Mouse (Mus musculus) midbrain, embryonic 13.5 days (tissue): ENCODE measurements at regions not wholly inside any gene's neighbourhood (a gene's known extent, or its start where the extent isn't known, plus 50 kb on each side); places are given as distances from the start of the nearest gene placed in this dataset.

ENCODE experiments used
- ATAC-seq: fragments of 200-750 bp; cut with Nextera tagmentation; 2 replicates; pipeline ENCODE4 v1.8.0; 2017; ENCODE audit warnings: mild to moderate bottlenecking, moderate TSS enrichment, moderate library complexity
- H3K27ac ChIP-seq: fragments of 300-500 bp; sonication (generic); 2 replicates; pipeline ENCODE4 v1.5.1; 2015; ENCODE audit warnings: inconsistent platforms, mild to moderate bottlenecking, moderate library complexity
- H3K27me3 ChIP-seq: fragments of 300-500 bp; sonication (generic); 2 replicates; pipeline ENCODE4 v1.6.1; 2015; ENCODE audit warnings: mild to moderate bottlenecking, inconsistent platforms
- H3K36me3 ChIP-seq: fragments of 300-500 bp; sonication (generic); 2 replicates; pipeline ENCODE4 v1.6.1; 2015; ENCODE audit warnings: mild to moderate bottlenecking, inconsistent platforms
- H3K4me1 ChIP-seq: fragments of 300-500 bp; sonication (generic); replicated peaks from 2 replicates; pipeline ENCODE4 v1.6.1; 2015; ENCODE audit warnings: inconsistent platforms
- H3K4me2 ChIP-seq: fragments of 300-500 bp; sonication (generic); replicated peaks from 2 replicates; pipeline ENCODE4 v1.6.1; 2015; ENCODE audit warnings: moderate library complexity, mild to moderate bottlenecking, inconsistent platforms
- H3K4me3 ChIP-seq: fragments of 300-500 bp; sonication (generic); replicated peaks from 2 replicates; pipeline ENCODE4 v1.5.1; 2015; ENCODE audit warnings: mild to moderate bottlenecking, inconsistent platforms
- H3K9ac ChIP-seq: fragments of 300-500 bp; sonication (generic); replicated peaks from 2 replicates; pipeline ENCODE4 v1.6.1; 2015; ENCODE audit warnings: mild to moderate bottlenecking, inconsistent platforms
- H3K9me3 ChIP-seq: fragments of 300-500 bp; sonication (generic); 2 replicates; pipeline ENCODE4 v1.6.1; 2016; ENCODE audit warnings: mild to moderate bottlenecking, inconsistent platforms
- WGBS: fragments of 180-500 bp; shearing (Covaris S2); methylation state at CpG from one replicate; pipeline ENCODE4 v1.1.7; 2015; 5-methylcytosine and 5-hydroxymethylcytosine counted together

DNA sequence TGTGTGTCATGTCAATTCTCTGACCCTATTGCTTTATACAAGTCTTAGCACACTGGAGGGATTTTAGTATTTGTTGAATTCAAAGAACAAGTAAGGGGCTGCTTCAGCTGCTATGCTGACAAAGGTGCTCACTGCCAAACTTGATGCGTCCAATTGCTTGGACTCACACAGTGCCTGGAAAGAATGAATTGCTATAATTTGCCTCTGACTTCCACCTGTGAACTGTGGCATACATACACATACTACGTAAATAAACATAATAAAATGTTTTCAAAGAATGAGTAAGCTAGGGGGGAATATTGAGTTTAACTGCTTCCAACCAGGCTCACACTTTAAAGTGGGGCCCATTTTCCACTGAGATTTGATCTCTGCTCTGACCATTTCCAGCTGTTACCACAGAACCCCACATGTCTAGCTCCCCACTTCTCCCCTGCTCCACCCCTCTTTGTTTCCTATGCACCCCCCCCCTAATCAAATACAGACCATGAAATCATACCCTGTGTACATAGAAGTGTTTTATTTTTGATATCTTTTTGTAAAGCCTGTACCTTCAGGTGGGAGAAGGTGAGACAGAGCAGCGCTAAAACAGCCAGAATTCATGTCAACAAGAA lies 143.4 kb upstream of the Rarb start:
- Histone ChIP-seq H3K36me3 (no peaks in the 10 kb centered on the region), H3K27ac (no peak overlapping the region), H3K9me3 (no peaks in the 10 kb centered on the region), H3K4me2 (no peak overlapping the region), H3K4me3 (no peak overlapping the region), H3K9ac (no peak overlapping the region), H3K4me1 (no peaks in the 10 kb centered on the region), H3K27me3 (no peaks in the 10 kb centered on the region)
- ATAC-seq: no peak
- WGBS: 88% methylated on average over 3 of the region's 3 CpGs

DNA sequence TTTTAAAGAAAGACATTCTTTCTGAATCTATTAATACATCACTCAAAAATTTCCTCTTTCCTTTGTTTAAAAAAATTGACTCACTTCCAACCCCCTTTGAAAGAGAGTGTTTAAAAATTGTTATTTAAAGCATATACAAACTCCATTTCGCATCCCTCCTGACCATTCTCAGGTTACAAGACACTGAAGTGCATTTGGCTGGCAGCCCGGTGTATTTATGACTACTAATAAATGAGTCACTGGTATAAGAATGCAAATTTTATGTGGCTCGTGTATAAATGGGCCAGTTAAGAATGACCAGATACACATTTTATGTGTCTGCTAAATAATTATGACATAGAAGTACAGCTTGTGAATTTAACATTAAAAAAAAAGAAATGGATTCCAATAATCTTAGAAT lies 138.8 kb upstream of the Rarb start:
- no peaks in the 10 kb centered on the region for H3K9me3 ChIP-seq
- no peaks in the 10 kb centered on the region for H3K36me3 ChIP-seq
- no peaks in the 10 kb centered on the region for H3K4me1 ChIP-seq
- H3K27ac ChIP-seq: no peak overlapping the region
- ATAC-seq: no peak
- H3K9ac ChIP-seq: no peak overlapping the region
- WGBS: 70% methylated on average over 3 of the region's 3 CpGs
- no peak overlapping the region for H3K4me2 ChIP-seq
- H3K4me3 ChIP-seq: no peak overlapping the region
- H3K27me3 ChIP-seq: no peaks in the 10 kb centered on the region

DNA sequence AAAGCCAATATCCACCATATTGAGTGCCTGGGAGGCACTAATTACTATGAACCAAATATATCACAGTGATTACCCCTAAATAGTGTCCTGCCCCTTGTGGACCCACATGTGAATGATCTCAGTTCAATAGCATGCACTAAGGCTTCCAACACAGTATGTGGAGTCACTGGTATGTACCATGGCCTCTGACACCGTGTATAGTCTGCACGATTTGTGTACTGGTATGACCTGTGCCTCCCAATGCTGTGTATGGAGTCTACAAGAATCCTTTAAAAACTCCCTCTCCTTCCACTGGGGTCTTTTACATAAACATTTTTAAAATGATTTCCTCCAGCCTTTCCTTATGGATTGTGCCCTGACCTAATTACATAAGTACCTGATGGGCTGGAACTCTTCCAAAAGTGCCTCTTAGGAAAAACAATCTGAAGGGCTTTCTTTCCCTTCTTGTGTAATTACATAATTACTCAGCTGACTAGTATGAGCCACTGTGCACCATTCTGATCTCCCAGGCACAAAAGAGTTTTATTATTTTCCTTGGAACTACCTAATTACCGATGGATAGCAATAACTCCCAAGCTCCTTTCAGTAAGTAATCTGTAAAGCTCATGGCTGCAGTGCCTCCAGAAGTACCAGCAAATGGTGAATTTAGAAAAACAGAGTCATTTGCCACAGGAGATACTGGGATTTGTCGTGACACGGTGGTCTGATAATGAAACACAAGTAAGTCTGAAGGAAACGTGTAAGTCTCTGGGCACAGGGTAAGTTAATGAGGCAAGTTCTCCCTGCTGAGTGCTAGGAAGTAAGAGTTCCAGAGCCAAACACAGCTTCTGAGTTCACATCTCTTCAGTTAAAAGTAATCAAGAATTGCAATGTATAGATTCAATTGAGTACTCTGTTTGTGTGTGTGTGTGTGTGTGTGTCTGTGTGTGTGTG lies 135.8 kb upstream of the Rarb start:
- Histone ChIP-seq H3K36me3 (no peaks in the 10 kb centered on the region), H3K9me3 (no peaks in the 10 kb centered on the region), H3K4me1 (no peaks in the 10 kb centered on the region), H3K4me2 (no peak overlapping the region), H3K9ac (no peak overlapping the region), H3K27me3 (no peaks in the 10 kb centered on the region), H3K4me3 (no peak overlapping the region), H3K27ac (no peak overlapping the region)
- WGBS: 79% methylated on average over 6 of the region's 6 CpGs
- ATAC-seq: no peak

DNA sequence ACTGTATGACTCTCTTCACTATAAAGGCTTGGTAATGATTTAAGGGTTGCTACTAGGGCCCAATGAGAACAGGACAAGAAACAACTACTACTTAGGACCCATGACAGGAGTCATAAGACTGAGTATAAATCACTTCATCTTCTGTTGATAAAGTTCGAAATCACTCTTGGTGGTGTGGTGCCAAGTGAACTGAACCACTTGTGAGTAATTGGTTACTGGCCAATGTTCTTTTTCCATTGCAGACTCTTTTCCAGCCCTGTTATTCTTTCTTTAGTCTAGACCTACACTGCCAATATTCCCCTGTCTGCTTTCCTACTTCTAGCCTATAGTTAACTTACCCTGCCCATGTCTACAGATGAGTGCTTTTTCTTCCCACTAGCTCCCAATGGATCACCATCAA lies 129.8 kb upstream of the Rarb start:
- WGBS: 87% methylated on average over 1 of the region's 1 CpGs
- H3K36me3 ChIP-seq: no peaks in the 10 kb centered on the region
- no peak overlapping the region for H3K4me2 ChIP-seq
- no peak overlapping the region for H3K9ac ChIP-seq
- no peaks in the 10 kb centered on the region for H3K27me3 ChIP-seq
- H3K4me3 ChIP-seq: no peak overlapping the region
- no peak for ATAC-seq
- no peaks in the 10 kb centered on the region for H3K4me1 ChIP-seq
- H3K27ac ChIP-seq: no peak overlapping the region
- no peaks in the 10 kb centered on the region for H3K9me3 ChIP-seq

DNA sequence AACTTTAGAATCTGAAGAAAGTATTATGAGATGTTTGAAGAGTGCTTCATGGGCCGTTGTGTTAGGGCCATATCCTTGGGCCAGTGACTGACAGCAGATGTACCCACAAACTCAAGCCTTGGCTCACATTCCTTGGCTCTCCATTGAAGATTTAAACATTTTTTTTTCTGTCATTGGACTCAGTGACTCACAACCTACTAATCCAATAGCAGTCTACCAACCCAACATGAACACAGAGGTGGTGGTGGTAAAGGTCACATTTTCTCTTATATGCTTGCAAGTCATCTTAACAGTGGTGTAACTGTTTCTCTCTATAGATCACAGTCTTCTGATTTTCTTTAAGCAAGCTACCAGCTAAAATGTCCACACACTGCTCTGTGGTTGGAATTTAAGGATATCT lies 125.5 kb upstream of the Rarb start:
- Histone ChIP-seq H3K27me3 (no peaks in the 10 kb centered on the region), H3K4me2 (no peak overlapping the region), H3K4me3 (no peak overlapping the region), H3K27ac (no peak overlapping the region), H3K9ac (no peak overlapping the region), H3K9me3 (no peaks in the 10 kb centered on the region), H3K4me1 (no peaks in the 10 kb centered on the region), H3K36me3 (no peaks in the 10 kb centered on the region)
- 91% methylated on average over 1 of the region's 1 CpGs for WGBS
- no peak for ATAC-seq

DNA sequence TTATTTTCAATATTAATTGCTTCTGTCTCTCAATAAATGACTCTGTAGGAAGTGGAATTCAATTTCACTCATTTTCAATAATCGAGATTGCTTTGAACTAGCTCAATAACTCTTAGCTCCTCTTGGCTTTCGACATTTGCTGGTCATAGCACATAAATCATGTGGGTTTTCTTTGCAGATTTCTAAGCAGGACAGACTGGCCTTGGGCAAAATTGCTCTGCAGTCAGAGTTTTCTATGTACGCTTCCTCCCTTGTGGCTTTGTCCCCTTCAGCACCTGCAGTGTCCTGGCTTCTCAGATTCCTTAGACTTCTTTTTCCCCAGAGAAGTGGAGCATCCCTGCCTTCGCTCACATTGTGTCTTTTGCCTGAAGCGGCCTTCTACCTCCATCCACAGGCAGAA lies 124.6 kb upstream of the Rarb start:
- no peaks in the 10 kb centered on the region for H3K27me3 ChIP-seq
- 85% methylated on average over 5 of the region's 5 CpGs for WGBS
- no peak overlapping the region for H3K4me2 ChIP-seq

DNA sequence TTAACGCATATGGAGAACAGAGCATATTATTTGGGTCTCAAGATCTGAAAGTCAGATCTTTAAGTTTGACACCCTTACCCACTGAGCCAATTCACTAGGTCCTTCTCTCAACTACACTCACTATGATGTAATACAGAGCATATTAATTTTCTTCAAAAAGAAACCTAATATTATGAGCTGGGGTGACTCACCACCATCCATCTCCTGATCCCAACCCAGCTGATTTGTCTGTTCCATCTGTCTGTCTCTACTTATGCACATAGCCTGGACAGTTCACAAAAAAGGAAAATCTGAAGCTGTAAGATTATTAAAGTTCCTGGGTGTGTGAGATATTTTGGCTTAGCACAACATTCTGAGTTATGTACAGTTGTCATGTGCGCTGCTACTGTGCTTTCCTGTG lies 108.2 kb upstream of the Rarb start:
- ATAC-seq: no peak
- WGBS: 95% methylated on average over 2 of the region's 2 CpGs
- H3K9me3 ChIP-seq: no peaks in the 10 kb centered on the region

More for the DNA sequence above, 124.6 kb upstream of the Rarb start:
- H3K4me3 ChIP-seq: no peak overlapping the region
- no peaks in the 10 kb centered on the region for H3K9me3 ChIP-seq
- H3K9ac ChIP-seq: no peak overlapping the region
- no peaks in the 10 kb centered on the region for H3K4me1 ChIP-seq
- ATAC-seq: no peak
- H3K27ac ChIP-seq: no peak overlapping the region
- no peaks in the 10 kb centered on the region for H3K36me3 ChIP-seq

DNA sequence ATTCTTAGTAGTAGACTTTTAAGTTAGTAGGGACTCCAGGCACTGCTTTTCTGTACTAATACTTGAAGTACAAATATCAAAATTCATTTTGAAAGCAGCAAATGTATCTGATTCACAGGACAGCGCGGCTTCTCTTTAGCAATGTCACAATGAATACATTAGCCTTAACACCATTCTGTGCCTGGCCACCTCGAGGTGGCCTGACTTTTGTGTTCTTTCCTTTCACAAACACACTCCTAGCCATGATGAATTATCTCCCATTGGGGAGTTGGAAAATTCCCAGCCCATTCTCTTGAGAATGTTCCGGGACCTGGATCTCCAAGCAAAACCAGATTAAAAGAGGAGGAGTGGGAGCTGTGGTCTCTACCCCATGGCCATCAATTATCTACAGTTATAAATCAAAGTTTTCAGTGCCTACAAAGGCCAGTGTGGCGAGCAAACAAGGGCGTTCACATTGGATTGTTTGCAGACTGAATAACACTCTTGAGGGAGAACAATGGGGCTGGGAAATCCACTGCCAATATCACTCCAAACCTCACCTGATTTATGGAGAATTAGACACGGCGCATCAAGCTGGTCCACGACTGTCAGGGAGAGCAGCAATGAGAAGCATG lies 82.7 kb upstream of the Rarb start:
- H3K4me1 ChIP-seq: no peaks in the 10 kb centered on the region; the same call in 1 of the 2 replicates
- no peaks in the 10 kb centered on the region for H3K9me3 ChIP-seq
- H3K4me3 ChIP-seq: no peak overlapping the region
- no peaks in the 10 kb centered on the region for H3K27me3 ChIP-seq
- no peaks in the 10 kb centered on the region for H3K36me3 ChIP-seq
- WGBS: 71% methylated on average over 9 of the region's 9 CpGs
- H3K9ac ChIP-seq: no peak overlapping the region
- no peak for ATAC-seq
- no peak overlapping the region for H3K4me2 ChIP-seq
- no peak overlapping the region for H3K27ac ChIP-seq

More for the DNA sequence above, 108.2 kb upstream of the Rarb start:
- Histone ChIP-seq H3K9ac (no peak overlapping the region), H3K36me3 (no peaks in the 10 kb centered on the region), H3K4me1 (no peaks in the 10 kb centered on the region), H3K27me3 (no peaks in the 10 kb centered on the region), H3K4me3 (no peak overlapping the region), H3K4me2 (no peak overlapping the region), H3K27ac (no peak overlapping the region)

DNA sequence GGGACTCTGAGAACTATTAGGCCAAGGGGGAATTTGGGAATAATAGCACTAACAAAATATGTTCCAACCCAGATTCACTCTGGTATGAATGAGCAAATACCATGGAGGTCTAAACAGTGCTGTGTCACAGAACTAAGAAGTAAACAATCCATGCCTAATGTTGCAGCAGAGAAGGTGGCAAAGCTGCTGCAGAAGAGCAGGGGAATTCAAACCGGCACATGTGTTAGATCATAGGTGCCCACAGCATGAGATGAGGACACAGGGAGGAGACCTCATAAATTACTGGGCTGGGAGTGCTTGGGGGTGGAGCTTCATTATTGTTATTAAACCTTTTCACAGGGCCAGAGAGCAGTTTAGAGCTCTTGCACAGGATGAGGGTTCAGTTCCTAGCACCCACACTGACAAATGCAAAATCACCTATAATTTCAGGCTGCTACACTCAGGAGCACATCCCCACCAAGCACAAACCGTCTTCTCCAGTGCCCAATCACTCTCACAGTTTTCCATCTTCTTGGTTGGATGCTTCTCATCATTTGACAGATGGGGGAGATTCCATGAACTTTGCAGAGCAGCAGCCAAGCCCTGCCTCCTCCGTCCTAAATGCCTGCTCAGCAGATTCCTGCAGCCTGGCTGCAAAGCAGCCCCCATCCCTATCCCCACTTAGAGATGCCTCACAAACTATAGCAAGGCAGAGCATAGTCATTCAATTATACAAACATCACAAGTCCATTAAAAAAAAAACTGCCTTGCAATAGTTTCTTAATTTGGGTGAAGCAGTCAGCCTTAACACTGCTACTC lies 79.0 kb upstream of the Rarb start:
- no peaks in the 10 kb centered on the region; the same call in 1 of the 2 replicates for H3K4me1 ChIP-seq
- no peak overlapping the region for H3K4me3 ChIP-seq
- H3K9me3 ChIP-seq: no peaks in the 10 kb centered on the region
- WGBS: 59% methylated on average over 3 of the region's 3 CpGs
- no peaks in the 10 kb centered on the region for H3K36me3 ChIP-seq
- H3K27me3 ChIP-seq: no peaks in the 10 kb centered on the region
- no peak overlapping the region for H3K27ac ChIP-seq
- no peak overlapping the region for H3K4me2 ChIP-seq
- H3K9ac ChIP-seq: no peak overlapping the region
- no peak for ATAC-seq

DNA sequence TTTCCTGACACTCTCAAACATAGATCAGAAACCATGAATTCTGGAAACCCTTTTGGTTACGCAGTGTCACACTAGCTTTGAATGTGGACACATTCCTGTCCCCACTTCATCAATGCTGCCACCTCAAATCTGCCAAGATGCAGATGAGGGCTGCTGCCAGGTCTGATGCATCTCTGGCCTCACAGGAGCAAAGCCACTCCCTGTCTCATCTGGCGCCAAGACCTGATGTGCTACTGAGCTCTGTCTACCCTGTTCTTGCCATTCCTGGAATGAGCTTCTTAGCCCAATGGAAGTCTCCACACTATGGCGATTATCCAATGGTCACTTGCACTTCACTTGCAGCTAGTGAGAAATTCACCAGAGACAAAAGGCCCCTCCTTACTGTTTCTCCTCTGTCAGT lies 78.0 kb upstream of the Rarb start:
- Histone ChIP-seq H3K9ac (no peak overlapping the region), H3K4me3 (no peak overlapping the region), H3K36me3 (no peaks in the 10 kb centered on the region), H3K9me3 (no peaks in the 10 kb centered on the region), H3K4me2 (no peak overlapping the region), H3K27ac (no peak overlapping the region), H3K4me1 (no peaks in the 10 kb centered on the region; the same call in 1 of the 2 replicates), H3K27me3 (no peaks in the 10 kb centered on the region)
- ATAC-seq: no peak
- WGBS: 88% methylated on average over 3 of the region's 3 CpGs

DNA sequence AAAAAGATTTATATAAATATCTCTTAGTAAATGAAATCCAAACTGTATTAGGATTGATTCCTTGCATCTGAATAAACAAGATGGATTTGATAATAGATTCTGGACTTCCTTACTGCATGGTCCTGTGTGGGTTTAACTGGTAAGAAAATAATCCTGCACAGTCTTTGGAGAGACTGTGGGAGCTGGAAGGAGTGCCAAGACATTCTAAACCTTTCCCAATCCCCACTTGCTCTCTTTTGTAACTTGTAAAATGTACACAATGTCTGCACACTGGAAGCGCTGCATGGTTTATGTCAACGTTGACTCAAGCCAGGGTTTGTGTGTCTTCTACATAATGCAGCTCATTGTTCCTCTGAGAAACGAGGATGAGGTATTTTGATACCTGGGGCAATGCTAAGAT lies 62.3 kb upstream of the Rarb start:
- H3K9me3 ChIP-seq: no peaks in the 10 kb centered on the region

DNA sequence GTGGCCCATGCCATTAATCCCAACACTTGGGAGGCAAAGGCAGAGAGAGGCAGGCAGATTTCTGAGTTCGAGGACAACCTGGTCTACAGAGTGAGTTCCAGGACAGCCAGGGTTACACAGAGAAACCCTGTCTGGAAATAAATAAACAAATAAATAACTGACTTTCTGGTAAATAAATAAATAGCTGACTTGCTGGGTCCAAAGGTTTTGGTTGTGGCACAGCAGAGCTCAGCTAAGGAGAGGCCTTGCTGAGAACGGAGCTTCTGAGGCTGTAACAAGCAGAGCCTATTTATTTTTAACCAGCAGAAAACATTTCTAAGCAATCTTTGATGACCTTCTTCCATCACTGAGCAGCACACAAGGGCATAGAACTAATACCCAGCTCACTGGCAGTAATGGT lies 50.3 kb upstream of the Rarb start:
- WGBS: 96% methylated on average over 2 of the region's 2 CpGs
- Histone ChIP-seq H3K4me2 (no peak overlapping the region), H3K9ac (no peak overlapping the region), H3K4me1 (no peaks in the 10 kb centered on the region), H3K27me3 (no peaks in the 10 kb centered on the region), H3K9me3 (no peaks in the 10 kb centered on the region), H3K27ac (no peak overlapping the region), H3K36me3 (no peaks in the 10 kb centered on the region), H3K4me3 (no peak overlapping the region)
- ATAC-seq: no peak

More for the DNA sequence above, 62.3 kb upstream of the Rarb start:
- ATAC-seq: 0 out of 2 replicates have a peak, but pooled peaks have one; percentile 37
- no peak overlapping the region for H3K4me2 ChIP-seq
- no peak overlapping the region for H3K27ac ChIP-seq
- no peaks in the 10 kb centered on the region for H3K4me1 ChIP-seq
- H3K4me3 ChIP-seq: no peak overlapping the region
- no peaks in the 10 kb centered on the region for H3K36me3 ChIP-seq
- H3K9ac ChIP-seq: no peak overlapping the region
- 43% methylated on average over 3 of the region's 3 CpGs for WGBS
- H3K27me3 ChIP-seq: no peaks in the 10 kb centered on the region
